Mouse (Mus musculus) kidney, embryonic 15.5 days (tissue): ENCODE results near the gene Tmem150a. TPM values are rescaled to one million over a fixed set of nuclear protein-coding genes. Genes with fewer than 3 reads are reported as not detected.

ENCODE experiments used
- ATAC-seq: fragments of 200-750 bp; cut with Nextera tagmentation; replicated peaks from 2 replicates; pipeline ENCODE4 v1.8.0; 2017; ENCODE audit warnings: moderate TSS enrichment; ENCODE audit not compliant: low FRiP score
- H3K27ac ChIP-seq: fragments of 300-500 bp; sonication (generic); 2 replicates; pipeline ENCODE4 v1.5.1; 2015; ENCODE audit warnings: mild to moderate bottlenecking, inconsistent platforms
- H3K27me3 ChIP-seq: fragments of 300-500 bp; sonication (generic); 2 replicates; pipeline ENCODE4 v1.6.1; 2015; ENCODE audit warnings: inconsistent platforms
- H3K36me3 ChIP-seq: fragments of 300-500 bp; sonication (generic); 2 replicates; pipeline ENCODE4 v1.6.1; 2015; ENCODE audit warnings: inconsistent platforms
- H3K4me1 ChIP-seq: fragments of 300-500 bp; sonication (generic); 2 replicates; pipeline ENCODE4 v1.6.1; 2015; ENCODE audit warnings: inconsistent platforms
- H3K4me2 ChIP-seq: fragments of 300-500 bp; sonication (generic); 2 replicates; pipeline ENCODE4 v1.6.1; 2015; ENCODE audit warnings: moderate library complexity, mild to moderate bottlenecking, inconsistent platforms
- H3K4me3 ChIP-seq: fragments of 300-500 bp; sonication (generic); replicated peaks from 2 replicates; pipeline ENCODE4 v1.5.1; 2015; ENCODE audit warnings: mild to moderate bottlenecking, inconsistent platforms
- H3K9ac ChIP-seq: fragments of 300-500 bp; sonication (generic); 2 replicates; pipeline ENCODE4 v1.6.1; 2015; ENCODE audit warnings: mild to moderate bottlenecking, inconsistent platforms
- H3K9me3 ChIP-seq: fragments of 300-500 bp; sonication (generic); replicated peaks from 2 replicates; pipeline ENCODE4 v1.6.1; 2016; ENCODE audit warnings: inconsistent platforms
- WGBS: fragments of 180-500 bp; shearing (Covaris S2); methylation state at CpG from one replicate; pipeline ENCODE4 v1.1.7; 2015; ENCODE audit warnings: mixed read lengths; 5-methylcytosine and 5-hydroxymethylcytosine counted together
- polyA plus RNA-seq: library from polyadenylated mRNA; unstranded; fragments of >200 nt; fragmentation: Nextera tagmentation; extraction: Ambion mirVana; gene quantifications from 2 replicates; pipeline ENCODE4 v1.2.1, GENCODE M21; 2015

The Tmem150a gene
- polyA plus RNA-seq, 1 experiment from 2014 or later = 26.7 TPM

GRCm38 (mm10) chr6:72330133-72330532 lies 25.1 kb upstream of the Tmem150a start:
- Histone ChIP-seq H3K9ac (no peak overlapping the region), H3K4me3 (no peak overlapping the region), H3K36me3 (peaks cover 93% of the 10 kb centered on the region), H3K9me3 (no peaks in the 10 kb centered on the region), H3K27ac (no peak overlapping the region), H3K4me1 (no peaks in the 10 kb centered on the region), H3K27me3 (no peaks in the 10 kb centered on the region), H3K4me2 (no peak overlapping the region)
- WGBS = 89% methylated on average over 4 of the region's 4 CpGs
- no peak for ATAC-seq

DNA sequence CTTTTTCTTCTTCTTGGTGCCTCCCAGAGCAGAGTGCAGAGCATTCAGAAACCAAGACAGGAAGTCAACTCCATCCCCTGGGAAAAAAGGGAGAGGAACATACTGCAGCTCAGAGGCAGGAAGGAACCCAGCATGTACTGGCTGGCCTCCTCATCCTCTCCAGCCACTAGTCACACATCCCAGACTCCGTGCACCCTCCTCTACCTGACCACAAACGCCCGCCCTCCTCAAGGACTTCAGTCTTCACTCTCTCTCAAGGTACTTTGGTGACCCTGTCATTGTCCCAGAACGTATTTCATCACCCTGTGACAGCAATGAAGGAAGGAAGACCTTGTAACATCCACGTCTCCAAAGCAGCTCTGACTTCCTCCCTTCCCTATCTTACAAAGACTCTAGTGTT lies 22.1 kb upstream of the Tmem150a start:
- Histone ChIP-seq H3K4me1 (no peaks in the 10 kb centered on the region), H3K36me3 (peaks cover 97% of the 10 kb centered on the region), H3K4me3 (no peak overlapping the region), H3K27me3 (no peaks in the 10 kb centered on the region), H3K9me3 (no peaks in the 10 kb centered on the region), H3K9ac (no peak overlapping the region), H3K27ac (no peak overlapping the region), H3K4me2 (no peak overlapping the region)
- no peak for ATAC-seq
- 74% methylated on average over 5 of the region's 5 CpGs for WGBS

- 48% methylated on average over 2 of the region's 2 CpGs for WGBS
- Histone ChIP-seq H3K27ac (no peak overlapping the region), H3K9me3 (no peaks in the 10 kb centered on the region), H3K36me3 (peaks cover 46% of the 10 kb centered on the region), H3K4me1 (peaks cover 17% of the 10 kb centered on the region), H3K4me2 (no peak overlapping the region), H3K9ac (no peak overlapping the region), H3K4me3 (no peak overlapping the region), H3K27me3 (no peaks in the 10 kb centered on the region)
- no peak for ATAC-seq
These were observed 14.8 kb upstream of the Tmem150a start for GRCm38 (mm10) chr6:72340481-72340880.

- Histone ChIP-seq H3K9ac (peak overlapping the region; percentile 89), H3K27me3 (no peaks in the 10 kb centered on the region), H3K4me3 (peak overlapping the region; percentile 88), H3K27ac (peak overlapping the region; percentile 63; the same call in 1 of the 2 replicates), H3K9me3 (no peaks in the 10 kb centered on the region), H3K4me1 (peaks cover 43% of the 10 kb centered on the region), H3K4me2 (peak overlapping the region; percentile 80), H3K36me3 (peaks cover 18% of the 10 kb centered on the region)
- peak; percentile 33; the same call in 1 of the 2 replicates for ATAC-seq
- WGBS = under 1% methylated on average over 42 of the region's 42 CpGs
These were observed 10.7 kb upstream of the Tmem150a start for GRCm38 (mm10) chr6:72344396-72345073.

GRCm38 (mm10) chr6:72345074-72345567 lies 10.1 kb upstream of the Tmem150a start, which contains the start of gene Usp39:
TSS of gene Usp39 (minus strand) at chr6:72345184.
- peak within 1 kb of the TSS; percentile 63 for H3K27ac ChIP-seq
- H3K9me3 ChIP-seq = no peaks in the 10 kb centered on the region
- peak within 1 kb of the TSS; percentile 88 for H3K4me3 ChIP-seq
- H3K27me3 ChIP-seq = no peaks in the 10 kb centered on the region
- peak within 1 kb of the TSS; percentile 80 for H3K4me2 ChIP-seq
- H3K36me3 ChIP-seq = peaks cover 19% of the 10 kb centered on the region
- peaks cover 43% of the 10 kb centered on the region for H3K4me1 ChIP-seq
- ATAC-seq = peak; percentile 74; the same call in 1 of the 2 replicates
- under 1% methylated on average over 30 of the region's 30 CpGs for WGBS
- H3K9ac ChIP-seq = peak within 1 kb of the TSS; percentile 89

DNA sequence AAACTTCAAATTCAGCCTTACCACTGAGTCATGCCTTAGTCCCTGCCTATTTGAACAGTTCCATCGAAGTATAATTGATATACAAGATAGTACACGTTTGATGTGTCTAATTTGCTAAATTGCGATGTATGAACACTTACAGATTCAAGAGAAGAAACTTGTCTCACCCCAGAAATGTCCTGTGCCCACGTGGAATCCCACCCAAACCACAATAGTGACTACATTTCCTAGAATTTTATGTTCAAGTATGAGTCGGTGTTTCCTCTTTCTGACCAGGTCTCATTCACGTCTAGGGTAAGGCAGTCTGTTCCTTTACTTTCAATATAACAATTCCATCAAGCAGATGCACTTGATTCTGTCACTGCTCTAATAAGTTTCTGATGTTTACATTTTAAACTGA lies 9.6 kb upstream of the Tmem150a start:
- Histone ChIP-seq H3K4me2 (peak overlapping the region; percentile 80), H3K27me3 (no peaks in the 10 kb centered on the region), H3K4me3 (peak overlapping the region; percentile 88; the same call in 1 of the 2 replicates), H3K36me3 (peaks cover 24% of the 10 kb centered on the region), H3K9ac (no peak overlapping the region), H3K27ac (no peak overlapping the region; the same call in 1 of the 2 replicates), H3K4me1 (peaks cover 42% of the 10 kb centered on the region), H3K9me3 (no peaks in the 10 kb centered on the region)
- no peak for ATAC-seq
- WGBS = 51% methylated on average over 6 of the region's 6 CpGs

DNA sequence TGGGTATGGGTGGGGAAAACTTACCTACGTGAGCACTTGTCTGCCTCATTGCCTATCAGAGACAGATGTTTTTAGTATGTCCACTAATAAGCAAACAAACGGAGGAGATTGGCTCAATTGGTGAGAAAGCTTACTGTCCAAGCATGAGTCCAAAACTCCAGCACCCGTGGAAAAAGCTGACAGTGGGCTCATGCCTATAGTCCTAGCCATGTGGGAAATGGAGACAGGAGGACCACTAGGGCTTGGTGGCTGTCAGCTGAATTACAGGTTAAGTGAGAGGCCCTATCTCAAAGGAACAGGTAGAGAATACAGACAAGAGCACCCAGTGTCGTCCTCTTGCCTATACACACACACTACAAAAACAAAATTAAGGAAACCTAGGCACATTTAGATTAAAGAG lies 9.0 kb upstream of the Tmem150a start:
- peaks cover 30% of the 10 kb centered on the region for H3K36me3 ChIP-seq
- no peak overlapping the region for H3K9ac ChIP-seq
- whole genome bisulfite sequencing = 87% methylated on average over 4 of the region's 4 CpGs
- H3K27me3 ChIP-seq = no peaks in the 10 kb centered on the region
- no peaks in the 10 kb centered on the region for H3K9me3 ChIP-seq
- H3K4me2 ChIP-seq = peak overlapping the region; percentile 72; the same call in 1 of the 2 replicates
- H3K27ac ChIP-seq = no peak overlapping the region
- no peak for ATAC-seq
- H3K4me1 ChIP-seq = peaks cover 39% of the 10 kb centered on the region
- no peak overlapping the region for H3K4me3 ChIP-seq

DNA sequence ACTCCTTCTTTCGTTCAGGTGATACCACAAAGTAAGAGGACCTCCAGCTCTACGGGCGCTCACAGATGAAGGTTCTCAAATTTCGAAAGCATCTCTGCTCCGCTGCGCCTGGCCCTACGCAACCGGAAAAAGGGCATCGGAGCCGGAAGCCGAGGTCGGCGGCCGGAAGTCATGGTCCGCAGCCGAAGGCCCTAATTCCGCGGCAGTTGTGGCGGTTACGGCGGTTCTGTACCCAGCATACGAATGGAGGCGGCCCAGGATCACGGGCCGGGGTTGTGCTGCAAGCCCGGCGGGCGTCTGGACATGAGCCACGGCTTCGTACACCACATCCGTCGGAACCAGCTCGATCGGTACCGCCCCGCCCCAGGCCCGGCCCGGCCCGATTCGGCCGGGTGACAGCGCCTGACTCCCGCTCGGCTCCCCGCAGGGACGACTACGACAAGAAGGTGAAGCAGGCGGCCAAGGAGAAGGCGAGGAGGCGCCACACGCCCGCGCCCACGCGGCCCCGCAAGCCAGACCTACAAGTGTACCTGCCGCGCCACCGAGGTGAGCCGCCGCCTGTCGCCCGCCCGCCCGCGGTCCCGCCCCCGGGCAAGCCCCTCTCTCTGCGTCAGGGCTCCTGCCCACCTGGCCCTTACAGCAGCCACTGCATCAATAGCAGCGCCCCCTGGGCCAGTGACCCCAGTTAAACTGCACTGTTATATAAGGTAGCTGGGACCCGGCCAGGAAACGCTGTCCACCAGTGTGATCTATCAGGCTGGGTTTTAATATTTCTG lies 7.9 kb upstream of the Tmem150a start, which contains the start of gene 0610030E20Rik:
0610030E20Rik (plus strand) TSS at position 152 of the 776 bp plus-strand sequence.
- Histone ChIP-seq H3K27me3 (no peaks in the 10 kb centered on the region), H3K36me3 (peaks cover 33% of the 10 kb centered on the region), H3K4me3 (peak within 1 kb of the TSS; percentile 77), H3K27ac (peak within 1 kb of the TSS; percentile 94), H3K4me1 (peaks cover 39% of the 10 kb centered on the region), H3K9ac (peak within 1 kb of the TSS; percentile 91), H3K4me2 (peak within 1 kb of the TSS; percentile 72), H3K9me3 (no peaks in the 10 kb centered on the region)
- ATAC-seq = peak; percentile 80
- under 1% methylated on average over 69 of the region's 72 CpGs for WGBS

GRCm38 (mm10) chr6:72348411-72348810 lies 6.8 kb upstream of the Tmem150a start:
- no peak for ATAC-seq
- H3K27me3 ChIP-seq = no peaks in the 10 kb centered on the region
- H3K4me1 ChIP-seq = peaks cover 39% of the 10 kb centered on the region
- 81% methylated on average over 10 of the region's 10 CpGs for WGBS
- no peaks in the 10 kb centered on the region for H3K9me3 ChIP-seq
- no peak overlapping the region for H3K9ac ChIP-seq
- peaks cover 33% of the 10 kb centered on the region for H3K36me3 ChIP-seq
- peak overlapping the region; percentile 72 for H3K4me2 ChIP-seq
- H3K27ac ChIP-seq = 0 out of 2 replicates have a peak overlapping the region, but pooled peaks have one; percentile 94
- H3K4me3 ChIP-seq = peak overlapping the region; percentile 77

- WGBS = 93% methylated on average over 2 of the region's 2 CpGs
- H3K9me3 ChIP-seq = no peaks in the 10 kb centered on the region
- ATAC-seq = no peak
- H3K27ac ChIP-seq = no peak overlapping the region
- H3K27me3 ChIP-seq = no peaks in the 10 kb centered on the region
- H3K9ac ChIP-seq = no peak overlapping the region
- peaks cover 36% of the 10 kb centered on the region for H3K4me1 ChIP-seq
- no peak overlapping the region for H3K4me2 ChIP-seq
- H3K4me3 ChIP-seq = no peak overlapping the region
- H3K36me3 ChIP-seq = peaks cover 33% of the 10 kb centered on the region
These were observed 5.0 kb upstream of the Tmem150a start for GRCm38 (mm10) chr6:72350214-72350613.

GRCm38 (mm10) chr6:72352636-72353405 lies 2.4 kb upstream of the Tmem150a start:
- WGBS = 76% methylated on average over 5 of the region's 5 CpGs
- H3K9me3 ChIP-seq = no peaks in the 10 kb centered on the region
- no peak overlapping the region for H3K9ac ChIP-seq

More at GRCm38 (mm10) chr6:72352636-72353405, 2.4 kb upstream of the Tmem150a start:
- no peaks in the 10 kb centered on the region for H3K27me3 ChIP-seq
- no peak overlapping the region for H3K27ac ChIP-seq
- H3K4me2 ChIP-seq = no peak overlapping the region
- H3K4me1 ChIP-seq = peaks cover 33% of the 10 kb centered on the region
- no peak overlapping the region for H3K4me3 ChIP-seq
- H3K36me3 ChIP-seq = peaks cover 41% of the 10 kb centered on the region
- ATAC-seq = no peak
